Comparison of ENCODE assay signal across 8 mouse cellular contexts in the genomic region with DNA sequence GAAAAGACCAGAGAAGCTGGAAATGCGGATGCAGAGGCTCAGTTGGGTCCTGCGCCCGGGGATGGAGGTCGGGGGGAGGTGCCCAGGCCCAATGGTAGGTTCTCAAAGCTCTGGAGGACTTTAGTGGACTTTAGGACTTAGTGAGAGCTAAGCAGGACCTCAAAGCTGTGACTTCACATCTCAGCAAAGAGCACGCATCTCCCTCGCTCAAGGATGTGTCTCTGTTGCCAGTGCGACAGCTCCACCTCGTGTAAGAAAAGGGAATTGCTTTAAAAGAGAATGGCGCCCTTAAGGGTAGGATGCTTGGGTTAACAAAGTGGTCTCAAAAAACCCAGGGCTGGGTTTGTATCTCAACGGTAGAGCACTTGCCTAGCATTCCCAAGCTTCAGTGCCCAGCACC. TPM values are rescaled to one million over a fixed set of nuclear protein-coding genes. Genes with fewer than 3 reads are reported as not detected.
DNase-seq lines count a peak whose midpoint lies in the region; ATAC-seq and TF ChIP-seq lines count a peak whose summit lies in the region.

No protein-coding gene starts in this region.

- peak; percentile 94 for TF ChIP-seq CTCF in heart, postnatal 0 days (IDR thresholded peaks at IDR 0.05; ENCODE audit: low read depth)

- H3K4me1 ChIP-seq in kidney, embryonic 15.5 days: no peaks in the 10 kb centered on the region
- no peaks in the 10 kb centered on the region for H3K4me1 ChIP-seq in heart, postnatal 0 days (ENCODE audit: control insufficient read depth, insufficient read depth)

- ATAC-seq in kidney, embryonic 15.5 days (replicated peaks; ENCODE audit: low FRiP score): no peak; the same call in 1 of the 2 replicates
- ATAC-seq in heart, postnatal 0 days (ENCODE audit: insufficient read depth, low read depth): peak; percentile 53
- peak; percentile 95 for ATAC-seq in megakaryocyte progenitor cell, adult 5-6 weeks (replicated peaks; ENCODE audit: poor library complexity)

- no peak for TF ChIP-seq EP300 in heart, postnatal 0 days (IDR thresholded peaks at IDR 0.05; ENCODE audit: low read depth)

- 0 out of 2 replicates have a peak, but pooled peaks cover 5% of the 10 kb centered on the region for H3K27me3 ChIP-seq in kidney, embryonic 15.5 days
- no peaks in the 10 kb centered on the region for H3K27me3 ChIP-seq in heart, postnatal 0 days (ENCODE audit: control insufficient read depth, insufficient read depth, low read length)
- no peaks in the 10 kb centered on the region for H3K27me3 ChIP-seq in splenic B cell, adult 2 months (ENCODE audit: control insufficient read depth, insufficient read depth, low read length, poor library complexity, severe bottlenecking)

- no peaks in the 10 kb centered on the region for H3K9me3 ChIP-seq in kidney, embryonic 15.5 days (replicated peaks)
- no peaks in the 10 kb centered on the region for H3K9me3 ChIP-seq in heart, postnatal 0 days (replicated peaks; ENCODE audit: control insufficient read depth, low read length)

- 19% methylated on average over 10 of the region's 10 CpGs for WGBS in kidney, embryonic 15.5 days
- 15% methylated on average over 10 of the region's 10 CpGs for WGBS in heart, postnatal 0 days

- no peak overlapping the region for H3K9ac ChIP-seq in kidney, embryonic 15.5 days
- H3K9ac ChIP-seq in heart, postnatal 0 days (replicated peaks; ENCODE audit: low read depth, low read length): no peak overlapping the region

- no peak overlapping the region for H3K27ac ChIP-seq in kidney, embryonic 15.5 days
- no peak overlapping the region for H3K27ac ChIP-seq in heart, postnatal 0 days (ENCODE audit: low read depth)

- no peaks in the 10 kb centered on the region for H3K36me3 ChIP-seq in kidney, embryonic 15.5 days
- H3K36me3 ChIP-seq in heart, postnatal 0 days (replicated peaks; ENCODE audit: control insufficient read depth, insufficient read depth, low read length): no peaks in the 10 kb centered on the region
- no peaks in the 10 kb centered on the region for H3K36me3 ChIP-seq in splenic B cell, adult 2 months (ENCODE audit: control insufficient read depth, insufficient read depth, low read length, poor library complexity, severe bottlenecking)

- H3K4me3 ChIP-seq in kidney, embryonic 15.5 days (replicated peaks): no peak overlapping the region
- no peak overlapping the region for H3K4me3 ChIP-seq in heart, postnatal 0 days (ENCODE audit: low read depth, low read length)

- H3K4me2 ChIP-seq in kidney, embryonic 15.5 days: no peak overlapping the region
- no peak overlapping the region for H3K4me2 ChIP-seq in heart, postnatal 0 days (ENCODE audit: low read depth, low read length)

- DNase-seq in kidney, adult 18-20 months: peak; percentile 40
- DNase-seq in R1 (ENCODE audit: low read depth, low spot score): peak; percentile 81
- DNase-seq in cerebellum, postnatal 4 days (ENCODE audit: low spot score in 2 of 2): peak; percentile 18 to 53
- peak; percentile 59 for DNase-seq in heart, postnatal 0 days (ENCODE audit: low spot score)
- DNase-seq in kidney, postnatal 4 days: peak; percentile 42 to 58
- DNase-seq in splenic B cell, adult 2 months (ENCODE audit: low read depth, low spot score): peak; percentile 75

RNA-seq across cellular contexts. Expression of a gene that starts 42.1 kb away (rescaled TPM):
- 0.67 and 0.81 TPM in 2 replicates for polyA plus RNA-seq in kidney, embryonic 15.5 days (2015; fragmentation: Nextera tagmentation; extraction: Ambion mirVana)
- 0.54 TPM in 1 of 2 replicates, not detected in the other for total RNA-seq in heart, postnatal 0 days (2014; rRNA removed; ENCODE audit: low replicate concordance)
- 0.03 and 0.05 TPM in 2 replicates for polyA plus RNA-seq in heart, postnatal 0 days (2015; fragmentation: Nextera tagmentation; extraction: Ambion mirVana)
- not detected in 2 replicates for total RNA-seq in megakaryocyte progenitor cell, adult 5-6 weeks (2015)
- not detected in 2 replicates for total RNA-seq in megakaryocyte progenitor cell, adult 5-6 weeks (2017)
